ENCODE assay signal across 18 mouse cellular contexts in the genomic region with DNA sequence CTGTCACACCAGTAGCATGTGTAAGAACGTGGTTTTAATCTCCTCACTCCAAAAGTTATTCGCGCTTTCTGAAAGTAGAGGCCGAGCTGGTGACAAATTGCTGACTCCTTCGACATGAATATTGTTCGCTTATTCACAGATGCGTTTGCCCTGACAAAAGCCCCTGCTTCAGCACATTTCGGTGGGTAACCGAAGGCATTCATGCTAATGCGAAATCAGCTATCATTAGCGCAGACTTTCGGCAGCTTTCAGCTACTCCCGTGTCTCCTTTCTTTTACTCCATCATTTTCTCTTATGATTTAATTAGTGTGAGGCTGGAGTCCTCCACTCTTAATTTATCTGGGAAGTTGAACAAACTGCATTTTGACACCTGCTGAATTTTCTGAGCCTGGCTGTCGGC.
A peak's percentile ranks its signal among the peaks of the same experiment; 100 is the strongest.
DNase-seq lines count a peak whose midpoint lies in the region; ATAC-seq and TF ChIP-seq lines count a peak whose summit lies in the region.
"Had no signal": no experiment of that assay in that cellular context is flagged by ENCODE, and none has a peak within 500 bp of the region (broad histone marks: within the 10 kb centered on the region; RNA-seq: fewer than 3 reads in every experiment).

No protein-coding gene starts in this region.

- H3K4me2 ChIP-seq in forebrain, embryonic 14.5 days (ENCODE audit: low read length), result no peak overlapping the region
- no peak overlapping the region for H3K4me2 ChIP-seq in forebrain, embryonic 12.5 days
- no peak overlapping the region for H3K4me2 ChIP-seq in hindbrain, postnatal 0 days (ENCODE audit: low read depth, low read length)
- H3K4me2 ChIP-seq in hindbrain, embryonic 11.5 days (replicated peaks; ENCODE audit: low read depth, low read length), result no peak overlapping the region
- H3K4me2 ChIP-seq in forebrain, embryonic 16.5 days (ENCODE audit: low read length), result no peak overlapping the region
- H3K4me2 ChIP-seq in heart, embryonic 12.5 days, result no peak overlapping the region
- H3K4me2 ChIP-seq in intestine, postnatal 0 days (replicated peaks; ENCODE audit: low read depth), result no peak overlapping the region
- H3K4me2 ChIP-seq: embryonic facial prominence, embryonic 12.5 days had no signal

- no peak for TF ChIP-seq POLR2A in brain, embryonic 14.5 days (IDR thresholded peaks at IDR 0.05; ENCODE audit: borderline replicate concordance, extremely low read depth, insufficient read depth, insufficient read length, poor library complexity, severe bottlenecking)

- H3K9ac ChIP-seq in forebrain, embryonic 14.5 days (ENCODE audit: low read length), result no peak overlapping the region
- H3K9ac ChIP-seq in forebrain, embryonic 12.5 days, result no peak overlapping the region
- H3K9ac ChIP-seq in hindbrain, postnatal 0 days (replicated peaks; ENCODE audit: low read length), result no peak overlapping the region
- no peak overlapping the region for H3K9ac ChIP-seq in hindbrain, embryonic 11.5 days (ENCODE audit: low read depth, low read length)
- H3K9ac ChIP-seq in forebrain, embryonic 16.5 days (replicated peaks; ENCODE audit: low read depth, low read length), result no peak overlapping the region
- no peak overlapping the region for H3K9ac ChIP-seq in heart, embryonic 12.5 days
- no peak overlapping the region for H3K9ac ChIP-seq in intestine, postnatal 0 days (ENCODE audit: low read depth, low read length)
- H3K9ac ChIP-seq: embryonic facial prominence, embryonic 12.5 days had no signal

- H3K27me3 ChIP-seq in forebrain, embryonic 14.5 days (replicated peaks; ENCODE audit: control insufficient read depth, insufficient read depth, low read length), result no peaks in the 10 kb centered on the region
- peaks cover 16% of the 10 kb centered on the region; the same call in 1 of the 2 replicates for H3K27me3 ChIP-seq in forebrain, embryonic 12.5 days
- H3K27me3 ChIP-seq in hindbrain, postnatal 0 days (ENCODE audit: insufficient read depth, low read length), result no peaks in the 10 kb centered on the region
- H3K27me3 ChIP-seq in hindbrain, embryonic 11.5 days (ENCODE audit: control insufficient read depth, insufficient read depth, low read length), result no peaks in the 10 kb centered on the region
- H3K27me3 ChIP-seq in forebrain, embryonic 16.5 days (replicated peaks; ENCODE audit: control insufficient read depth, insufficient read depth, low read length), result no peaks in the 10 kb centered on the region
- H3K27me3 ChIP-seq in heart, embryonic 12.5 days (replicated peaks), result no peaks in the 10 kb centered on the region
- no peaks in the 10 kb centered on the region for H3K27me3 ChIP-seq in intestine, postnatal 0 days (replicated peaks; ENCODE audit: control insufficient read depth, insufficient read depth, low read length)
- H3K27me3 ChIP-seq: embryonic facial prominence, embryonic 12.5 days had no signal

- TF ChIP-seq CTCF in hindbrain, postnatal 0 days (IDR thresholded peaks at IDR 0.05; ENCODE audit: low read depth), result no peak
- TF ChIP-seq CTCF in brain, embryonic 14.5 days (IDR thresholded peaks at IDR 0.05; ENCODE audit: borderline replicate concordance, extremely low read depth, insufficient read depth, insufficient read length), result no peak
- TF ChIP-seq CTCF in intestine, postnatal 0 days (IDR thresholded peaks at IDR 0.05; ENCODE audit: low read depth), result no peak

- H3K27ac ChIP-seq in forebrain, embryonic 14.5 days (ENCODE audit: low read depth, low read length), result no peak overlapping the region
- no peak overlapping the region for H3K27ac ChIP-seq in forebrain, embryonic 12.5 days
- no peak overlapping the region for H3K27ac ChIP-seq in hindbrain, postnatal 0 days
- H3K27ac ChIP-seq in hindbrain, embryonic 11.5 days (ENCODE audit: low read depth, low read length), result no peak overlapping the region
- no peak overlapping the region for H3K27ac ChIP-seq in forebrain, embryonic 16.5 days (ENCODE audit: low read length)
- H3K27ac ChIP-seq in heart, embryonic 12.5 days (ENCODE audit: poor library complexity, severe bottlenecking), result no peak overlapping the region
- H3K27ac ChIP-seq in intestine, postnatal 0 days (ENCODE audit: low read depth, low read length), result no peak overlapping the region
- H3K27ac ChIP-seq: embryonic facial prominence, embryonic 10.5 days; embryonic facial prominence, embryonic 12.5 days had no signal

- peaks cover 2% of the 10 kb centered on the region; the same call in 1 of the 2 replicates for H3K4me1 ChIP-seq in forebrain, embryonic 14.5 days (ENCODE audit: control insufficient read depth, insufficient read depth, low read length)
- peaks cover 2% of the 10 kb centered on the region; the same call in 1 of the 2 replicates for H3K4me1 ChIP-seq in forebrain, embryonic 12.5 days
- no peaks in the 10 kb centered on the region for H3K4me1 ChIP-seq in hindbrain, postnatal 0 days (ENCODE audit: insufficient read depth, low read length)
- H3K4me1 ChIP-seq in hindbrain, embryonic 11.5 days (replicated peaks; ENCODE audit: control insufficient read depth, insufficient read depth, low read length), result no peaks in the 10 kb centered on the region
- H3K4me1 ChIP-seq in forebrain, embryonic 16.5 days (replicated peaks; ENCODE audit: control insufficient read depth, insufficient read depth, low read length), result peaks cover 7% of the 10 kb centered on the region; the same call in 1 of the 2 replicates
- H3K4me1 ChIP-seq in heart, embryonic 12.5 days (replicated peaks), result no peaks in the 10 kb centered on the region
- H3K4me1 ChIP-seq in intestine, postnatal 0 days (replicated peaks; ENCODE audit: control insufficient read depth, insufficient read depth, low read length), result no peaks in the 10 kb centered on the region
- H3K4me1 ChIP-seq: embryonic facial prominence, embryonic 10.5 days had no signal

- no peaks in the 10 kb centered on the region for H3K9me3 ChIP-seq in forebrain, embryonic 14.5 days (replicated peaks; ENCODE audit: control insufficient read depth, low read length)
- H3K9me3 ChIP-seq in forebrain, embryonic 12.5 days, result no peaks in the 10 kb centered on the region
- no peaks in the 10 kb centered on the region for H3K9me3 ChIP-seq in hindbrain, postnatal 0 days (ENCODE audit: low read length)
- no peaks in the 10 kb centered on the region for H3K9me3 ChIP-seq in hindbrain, embryonic 11.5 days (ENCODE audit: control insufficient read depth, low read length)
- peaks cover 5% of the 10 kb centered on the region for H3K9me3 ChIP-seq in forebrain, embryonic 16.5 days (ENCODE audit: control insufficient read depth, low read length)
- peaks cover 5% of the 10 kb centered on the region for H3K9me3 ChIP-seq in heart, embryonic 12.5 days (replicated peaks)
- H3K9me3 ChIP-seq in intestine, postnatal 0 days (ENCODE audit: control insufficient read depth), result no peaks in the 10 kb centered on the region
- H3K9me3 ChIP-seq: embryonic facial prominence, embryonic 10.5 days; embryonic facial prominence, embryonic 12.5 days had no signal

- WGBS in forebrain, embryonic 14.5 days, result 35% methylated on average over 14 of the region's 14 CpGs
- WGBS in forebrain, embryonic 12.5 days, result 50% methylated on average over 14 of the region's 14 CpGs
- WGBS in hindbrain, postnatal 0 days, result 52% methylated on average over 14 of the region's 14 CpGs
- 71% methylated on average over 14 of the region's 14 CpGs for WGBS in hindbrain, embryonic 11.5 days
- WGBS in forebrain, embryonic 16.5 days, result 27% methylated on average over 14 of the region's 14 CpGs
- 84% methylated on average over 14 of the region's 14 CpGs for WGBS in heart, embryonic 12.5 days
- 87% methylated on average over 14 of the region's 14 CpGs for WGBS in intestine, postnatal 0 days

- no peaks in the 10 kb centered on the region for H3K36me3 ChIP-seq in forebrain, embryonic 14.5 days (ENCODE audit: control insufficient read depth, insufficient read depth, low read length)
- H3K36me3 ChIP-seq in forebrain, embryonic 12.5 days (replicated peaks), result no peaks in the 10 kb centered on the region
- no peaks in the 10 kb centered on the region for H3K36me3 ChIP-seq in hindbrain, postnatal 0 days (ENCODE audit: insufficient read depth, low read length)
- no peaks in the 10 kb centered on the region for H3K36me3 ChIP-seq in hindbrain, embryonic 11.5 days (ENCODE audit: control insufficient read depth, insufficient read depth, low read length)
- H3K36me3 ChIP-seq in forebrain, embryonic 16.5 days (ENCODE audit: control insufficient read depth, insufficient read depth), result no peaks in the 10 kb centered on the region
- no peaks in the 10 kb centered on the region for H3K36me3 ChIP-seq in heart, embryonic 12.5 days
- no peaks in the 10 kb centered on the region for H3K36me3 ChIP-seq in intestine, postnatal 0 days (ENCODE audit: control insufficient read depth, insufficient read depth)
- H3K36me3 ChIP-seq: embryonic facial prominence, embryonic 10.5 days; embryonic facial prominence, embryonic 12.5 days had no signal

- no peak overlapping the region for H3K4me3 ChIP-seq in forebrain, embryonic 14.5 days (ENCODE audit: low read depth, low read length)
- H3K4me3 ChIP-seq in forebrain, embryonic 12.5 days (replicated peaks), result no peak overlapping the region
- H3K4me3 ChIP-seq in hindbrain, postnatal 0 days (ENCODE audit: low read length), result no peak overlapping the region
- H3K4me3 ChIP-seq in hindbrain, embryonic 11.5 days (ENCODE audit: low read depth, low read length), result no peak overlapping the region
- H3K4me3 ChIP-seq in forebrain, embryonic 16.5 days (replicated peaks; ENCODE audit: low read length), result no peak overlapping the region
- no peak overlapping the region for H3K4me3 ChIP-seq in heart, embryonic 12.5 days
- no peak overlapping the region for H3K4me3 ChIP-seq in intestine, postnatal 0 days (ENCODE audit: low read depth, low read length)
- H3K4me3 ChIP-seq: embryonic facial prominence, embryonic 10.5 days; embryonic facial prominence, embryonic 12.5 days had no signal

- peak; percentile 28 for DNase-seq in forebrain, embryonic 14.5 days (ENCODE audit: low spot score)
- DNase-seq in hindbrain, postnatal 0 days (ENCODE audit: low spot score), result peak; percentile 17
- no peak for DNase-seq in hindbrain, embryonic 11.5 days (ENCODE audit: low spot score)
- DNase-seq in brain, embryonic 14.5 days (ENCODE audit: low read depth), result peak; percentile 32
- DNase-seq: adrenal gland, adult 2 months; adrenal gland, postnatal 10 days; adrenal gland, postnatal 25 days; cerebellum, adult 11-12 months; cerebellum, adult 2 months; cerebellum, adult 9-10 months; cerebellum, postnatal 10 days; cerebellum, postnatal 25 days had no signal

- no peak for ATAC-seq in forebrain, embryonic 14.5 days
- ATAC-seq in forebrain, embryonic 12.5 days (ENCODE audit: low FRiP score), result no peak
- no peak for ATAC-seq in hindbrain, postnatal 0 days
- no peak for ATAC-seq in hindbrain, embryonic 11.5 days (ENCODE audit: low FRiP score)
- 0 out of 2 replicates have a peak, but pooled peaks have one; percentile 52 for ATAC-seq in forebrain, embryonic 16.5 days
- ATAC-seq in heart, embryonic 12.5 days (ENCODE audit: insufficient number of reproducible peaks, low FRiP score), result no peak
- no peak for ATAC-seq in intestine, postnatal 0 days
